Mouse (Mus musculus): ENCODE data around the gene Smyd3. TPM values are rescaled to one million over a fixed set of nuclear protein-coding genes. Genes with fewer than 3 reads are reported as not detected.

Smyd3 gene
- total RNA-seq, 4 experiments from 2014 or later = 31.8 to 34.0 (median 33.4) TPM

GRCm38 (mm10) chr1:179236217-179236840 is 281.5 kb downstream of the Smyd3 start:
- no peak for DNase-seq (ENCODE audit: low spot score in 2 of 2)

GRCm38 (mm10) chr1:179231777-179232661 is 285.8 kb downstream of the Smyd3 start:
- peak; percentile 26 to 36 for DNase-seq (ENCODE audit: low spot score in 2 of 2)

- no peak for DNase-seq (ENCODE audit: low spot score in 2 of 2)
Observed at GRCm38 (mm10) chr1:179229515-179229914, 288.3 kb downstream of the Smyd3 start.

GRCm38 (mm10) chr1:179220290-179220689 is 297.6 kb downstream of the Smyd3 start:
- no peak for DNase-seq (ENCODE audit: low spot score in 2 of 2)

GRCm38 (mm10) chr1:179218061-179218460 is 299.8 kb downstream of the Smyd3 start:
- no peak for DNase-seq (ENCODE audit: low spot score in 2 of 2)

- no peak for DNase-seq (ENCODE audit: low spot score in 2 of 2)
Observed at GRCm38 (mm10) chr1:179217036-179217435, 300.8 kb downstream of the Smyd3 start.

GRCm38 (mm10) chr1:179213381-179213780 is 304.5 kb downstream of the Smyd3 start:
- no peak for DNase-seq (ENCODE audit: low spot score in 2 of 2)

- no peak for DNase-seq (ENCODE audit: low spot score in 2 of 2)
Observed at GRCm38 (mm10) chr1:179212295-179212694, 305.5 kb downstream of the Smyd3 start.

GRCm38 (mm10) chr1:179211313-179211712 is 306.5 kb downstream of the Smyd3 start:
- DNase-seq (ENCODE audit: low spot score in 2 of 2) = no peak

- DNase-seq (ENCODE audit: low spot score in 2 of 2) = no peak
Observed at GRCm38 (mm10) chr1:179207846-179208595, 309.8 kb downstream of the Smyd3 start.

- DNase-seq (ENCODE audit: low spot score in 2 of 2) = no peak
Observed at GRCm38 (mm10) chr1:179207180-179207741, 310.6 kb downstream of the Smyd3 start.

GRCm38 (mm10) chr1:179198517-179199200 is 319.2 kb downstream of the Smyd3 start:
- DNase-seq (ENCODE audit: low spot score in 2 of 2) = no peak

GRCm38 (mm10) chr1:179197821-179198516 is 319.9 kb downstream of the Smyd3 start:
- DNase-seq (ENCODE audit: low spot score in 2 of 2) = no peak

- DNase-seq (ENCODE audit: low spot score in 2 of 2) = no peak
Observed at GRCm38 (mm10) chr1:179197156-179197555, 320.7 kb downstream of the Smyd3 start.

GRCm38 (mm10) chr1:179196422-179196821 is 321.4 kb downstream of the Smyd3 start:
- no peak for DNase-seq (ENCODE audit: low spot score in 2 of 2)

GRCm38 (mm10) chr1:179192781-179193180 is 325.1 kb downstream of the Smyd3 start:
- no peak for DNase-seq (ENCODE audit: low spot score in 2 of 2)

GRCm38 (mm10) chr1:179190837-179191236 is 327.0 kb downstream of the Smyd3 start:
- no peak for DNase-seq (ENCODE audit: low spot score in 2 of 2)

- DNase-seq (ENCODE audit: low spot score in 2 of 2) = no peak
Observed at GRCm38 (mm10) chr1:179187171-179187570, 330.7 kb downstream of the Smyd3 start.

- peak in 1 of 2 experiments; percentile 22 for DNase-seq (ENCODE audit: low spot score in 2 of 2)
Observed at GRCm38 (mm10) chr1:179184631-179185030, 333.2 kb downstream of the Smyd3 start.

- DNase-seq (ENCODE audit: low spot score in 2 of 2) = no peak
Observed at GRCm38 (mm10) chr1:179183499-179183898, 334.3 kb downstream of the Smyd3 start.

Data from left cerebral cortex, adult 8-10 months (tissue).